Mouse (Mus musculus): ENCODE data around the gene Pabpn1l. TPM values are rescaled to one million over a fixed set of nuclear protein-coding genes. Genes with fewer than 3 reads are reported as not detected.

Gene Pabpn1l
- polyA plus RNA-seq (2011; ENCODE audit: insufficient read length, low read depth, missing spikeins): not detected in 2 replicates

DNA sequence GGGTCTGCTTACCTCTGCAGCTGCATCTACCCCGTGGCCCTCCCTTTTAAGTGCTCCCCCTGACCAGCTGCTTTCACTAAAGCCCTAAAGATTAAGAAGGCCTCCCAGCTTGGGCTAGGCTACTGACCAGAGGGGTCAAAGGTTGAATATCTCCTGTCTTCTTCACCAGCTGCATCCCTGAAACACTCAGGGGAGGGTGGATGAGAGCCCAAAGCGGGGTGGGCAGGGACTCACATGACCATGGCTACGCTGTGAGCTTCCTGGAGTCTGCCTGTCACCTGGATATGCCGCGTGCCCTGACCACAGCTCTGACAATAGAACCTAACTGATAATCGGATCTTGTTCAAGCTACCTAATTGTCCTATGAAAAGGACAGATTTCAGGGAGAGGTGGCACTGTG, at the start of gene Pabpn1l:
TSS of gene Pabpn1l (minus strand) at position 13 of the 400 bp plus-strand sequence.
- H3K4me3 ChIP-seq (ENCODE audit: insufficient read depth, low read length): no peak within 1 kb of the TSS
- TF ChIP-seq CTCF (IDR thresholded peaks at IDR 0.05; ENCODE audit: borderline replicate concordance, insufficient read depth, low read length): no peak
- TF ChIP-seq POLR2A (IDR thresholded peaks at IDR 0.05; ENCODE audit: low read depth, low read length): no peak
- H3K27ac ChIP-seq (ENCODE audit: insufficient read depth, low read length): no peak within 1 kb of the TSS
- H3K4me1 ChIP-seq (ENCODE audit: control insufficient read depth, insufficient read depth, low read length): no peaks in the 10 kb centered on the region

DNA sequence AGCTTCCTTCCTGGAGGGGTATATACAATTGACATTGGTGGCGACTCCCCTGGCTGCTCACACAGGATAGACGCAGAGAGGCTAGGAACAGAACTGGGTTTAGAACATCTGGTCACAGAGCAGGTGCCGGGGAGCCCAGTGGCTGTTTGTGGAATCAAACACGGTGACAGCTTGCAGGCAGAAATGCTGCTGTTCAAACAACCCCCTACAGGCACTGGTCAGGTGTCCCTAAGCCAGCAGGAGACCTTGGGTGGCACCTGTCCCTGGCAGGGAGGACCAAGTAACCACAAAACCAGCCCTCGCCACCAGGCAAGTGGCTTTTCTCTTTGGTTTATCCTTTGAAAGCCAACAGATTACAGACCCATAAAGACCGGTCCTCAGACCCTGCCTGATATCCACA, 49.4 kb upstream of the Pabpn1l start:
- H3K27ac ChIP-seq (ENCODE audit: insufficient read depth, low read length): no peak overlapping the region
- no peaks in the 10 kb centered on the region for H3K4me1 ChIP-seq (ENCODE audit: control insufficient read depth, insufficient read depth, low read length)
- TF ChIP-seq POLR2A (IDR thresholded peaks at IDR 0.05; ENCODE audit: low read depth, low read length) (no peak), CTCF (IDR thresholded peaks at IDR 0.05; ENCODE audit: borderline replicate concordance, insufficient read depth, low read length) (no peak)
- no peak overlapping the region for H3K4me3 ChIP-seq (ENCODE audit: insufficient read depth, low read length)

DNA sequence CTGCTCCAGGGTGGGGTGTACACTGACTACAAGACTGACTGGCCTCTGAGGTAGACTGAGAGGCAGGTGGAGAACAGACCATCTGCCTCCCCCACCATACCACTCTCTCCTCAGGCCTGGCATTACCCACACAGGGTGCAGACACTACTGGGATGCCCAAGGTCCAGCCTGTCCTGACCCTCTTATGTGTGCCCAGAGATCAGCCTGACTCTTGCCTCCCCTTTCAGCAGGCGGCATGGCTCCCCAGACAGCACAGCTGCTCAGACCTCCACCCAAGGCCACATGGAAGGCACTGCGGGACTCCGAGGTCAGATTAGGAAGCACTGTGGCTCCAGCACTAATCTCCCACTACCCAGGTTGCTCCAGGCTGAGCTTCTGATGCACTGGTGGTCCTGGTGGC, 48.2 kb upstream of the Pabpn1l start:
- Histone ChIP-seq H3K4me1 (ENCODE audit: control insufficient read depth, insufficient read depth, low read length) (no peaks in the 10 kb centered on the region), H3K27ac (ENCODE audit: insufficient read depth, low read length) (no peak overlapping the region), H3K4me3 (ENCODE audit: insufficient read depth, low read length) (no peak overlapping the region)
- TF ChIP-seq POLR2A (IDR thresholded peaks at IDR 0.05; ENCODE audit: low read depth, low read length) (no peak), CTCF (IDR thresholded peaks at IDR 0.05; ENCODE audit: borderline replicate concordance, insufficient read depth, low read length) (no peak)

DNA sequence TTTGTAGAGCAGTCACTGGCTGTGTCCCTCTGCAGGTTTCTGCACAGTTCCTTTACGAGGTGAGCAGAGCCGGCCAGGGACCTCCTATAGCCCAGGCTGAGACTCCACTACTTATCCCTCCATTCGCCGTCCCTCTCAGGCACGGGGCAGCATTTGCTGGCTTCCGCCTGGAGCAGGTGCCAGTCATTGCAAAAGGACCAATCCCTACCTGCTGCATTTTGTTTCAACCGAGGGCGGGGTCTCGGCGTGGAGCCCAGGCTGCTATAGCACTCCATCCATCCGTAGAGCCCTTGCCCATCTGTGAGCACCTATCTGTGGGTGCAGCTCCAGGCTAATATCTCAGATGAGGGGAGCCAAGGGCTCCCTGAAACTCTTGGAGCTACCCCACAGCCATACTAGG, 47.5 kb upstream of the Pabpn1l start:
- TF ChIP-seq CTCF (IDR thresholded peaks at IDR 0.05; ENCODE audit: borderline replicate concordance, insufficient read depth, low read length) (no peak), POLR2A (IDR thresholded peaks at IDR 0.05; ENCODE audit: low read depth, low read length) (no peak)
- Histone ChIP-seq H3K4me3 (ENCODE audit: insufficient read depth, low read length) (no peak overlapping the region), H3K27ac (ENCODE audit: insufficient read depth, low read length) (no peak overlapping the region), H3K4me1 (ENCODE audit: control insufficient read depth, insufficient read depth, low read length) (no peaks in the 10 kb centered on the region)

GRCm38 (mm10) chr8:122669370-122669769, 46.8 kb upstream of the Pabpn1l start:
- Histone ChIP-seq H3K27ac (ENCODE audit: insufficient read depth, low read length) (no peak overlapping the region), H3K4me1 (ENCODE audit: control insufficient read depth, insufficient read depth, low read length) (no peaks in the 10 kb centered on the region), H3K4me3 (ENCODE audit: insufficient read depth, low read length) (no peak overlapping the region)
- TF ChIP-seq POLR2A (IDR thresholded peaks at IDR 0.05; ENCODE audit: low read depth, low read length) (no peak), CTCF (IDR thresholded peaks at IDR 0.05; ENCODE audit: borderline replicate concordance, insufficient read depth, low read length) (no peak)

DNA sequence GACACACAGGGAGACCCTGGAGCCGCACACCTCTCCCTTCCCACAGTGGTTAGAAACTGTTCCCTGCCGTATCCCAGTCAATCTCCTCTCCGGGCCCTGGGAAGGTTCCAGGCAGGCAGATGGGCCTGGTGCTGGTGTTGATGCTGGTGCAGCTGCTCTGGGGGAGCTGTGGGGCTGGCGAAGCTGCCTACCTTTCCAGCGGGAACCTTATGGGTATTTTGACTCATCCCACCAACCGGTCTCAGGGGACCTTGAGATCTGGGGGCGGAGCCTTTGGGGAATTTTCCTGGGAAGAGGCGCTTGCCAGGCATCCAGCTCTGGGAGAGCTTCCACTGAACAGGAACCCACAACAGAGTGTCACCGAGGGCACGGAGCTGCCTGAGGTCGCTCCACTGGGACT, 45.3 kb upstream of the Pabpn1l start:
- H3K4me3 ChIP-seq (ENCODE audit: insufficient read depth, low read length): no peak overlapping the region
- no peaks in the 10 kb centered on the region for H3K4me1 ChIP-seq (ENCODE audit: control insufficient read depth, insufficient read depth, low read length)
- H3K27ac ChIP-seq (ENCODE audit: insufficient read depth, low read length): no peak overlapping the region
- TF ChIP-seq CTCF (IDR thresholded peaks at IDR 0.05; ENCODE audit: borderline replicate concordance, insufficient read depth, low read length) (no peak), POLR2A (IDR thresholded peaks at IDR 0.05; ENCODE audit: low read depth, low read length) (no peak)

DNA sequence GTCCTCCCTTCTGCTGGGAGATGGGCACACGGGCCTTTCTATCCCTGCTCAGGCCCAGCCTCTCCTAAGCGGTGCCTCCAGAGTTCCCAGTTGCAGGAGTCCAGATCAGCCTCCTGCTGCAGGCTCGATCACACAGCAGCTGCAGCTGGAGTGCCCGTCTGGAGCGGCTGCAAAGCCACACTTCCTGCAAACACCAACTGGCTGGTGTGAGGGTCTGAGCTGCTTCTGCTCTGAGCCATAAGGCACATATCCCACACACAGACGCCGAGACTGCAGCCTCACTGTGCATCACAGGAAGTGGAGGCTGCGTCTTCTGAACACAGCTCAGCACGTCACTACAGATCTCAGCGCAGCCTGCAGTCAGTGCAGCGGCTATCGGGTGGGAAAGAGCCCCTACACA, 44.3 kb upstream of the Pabpn1l start:
- no peak overlapping the region for H3K27ac ChIP-seq (ENCODE audit: insufficient read depth, low read length)
- no peak overlapping the region for H3K4me3 ChIP-seq (ENCODE audit: insufficient read depth, low read length)
- TF ChIP-seq POLR2A (IDR thresholded peaks at IDR 0.05; ENCODE audit: low read depth, low read length) (no peak), CTCF (IDR thresholded peaks at IDR 0.05; ENCODE audit: borderline replicate concordance, insufficient read depth, low read length) (no peak)
- 0 out of 2 replicates have a peak, but pooled peaks cover under 1% of the 10 kb centered on the region for H3K4me1 ChIP-seq (ENCODE audit: control insufficient read depth, insufficient read depth, low read length)

- TF ChIP-seq CTCF (IDR thresholded peaks at IDR 0.05; ENCODE audit: borderline replicate concordance, insufficient read depth, low read length) (no peak), POLR2A (IDR thresholded peaks at IDR 0.05; ENCODE audit: low read depth, low read length) (no peak)
- H3K4me3 ChIP-seq (ENCODE audit: insufficient read depth, low read length): no peak overlapping the region
These were observed 43.8 kb upstream of the Pabpn1l start for GRCm38 (mm10) chr8:122666338-122666764.

DNA sequence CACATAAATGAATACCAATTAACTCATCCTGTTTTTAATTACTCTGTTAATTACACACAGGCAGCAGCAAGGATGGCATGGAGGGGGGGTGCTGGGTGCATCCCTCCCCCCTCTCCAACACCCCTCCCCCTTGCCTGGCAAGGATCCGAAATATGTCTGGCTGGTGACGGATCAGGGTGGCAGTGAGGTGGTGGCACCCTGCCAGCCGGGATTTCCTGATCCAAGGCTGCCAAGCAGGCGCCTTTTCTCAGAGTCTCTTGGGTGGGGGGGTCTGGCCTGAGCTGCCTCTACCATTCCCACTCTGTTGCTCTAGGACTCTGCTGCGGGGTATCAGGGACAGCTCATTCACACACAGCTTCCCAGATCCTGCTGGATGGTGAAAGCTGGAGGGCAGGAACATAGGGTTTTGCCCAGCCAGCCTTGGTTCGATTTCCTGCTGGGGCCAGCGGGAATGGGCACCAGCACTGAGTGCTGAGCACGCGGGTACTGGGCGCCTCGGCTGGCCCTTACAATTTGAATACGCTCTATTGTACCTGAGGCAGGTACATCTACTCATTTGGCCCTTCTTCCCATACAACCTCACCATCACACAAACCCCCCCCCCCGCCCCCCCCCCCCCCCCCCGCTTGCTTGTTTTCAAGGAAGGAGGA, 43.3 kb upstream of the Pabpn1l start:
- TF ChIP-seq CTCF (IDR thresholded peaks at IDR 0.05; ENCODE audit: borderline replicate concordance, insufficient read depth, low read length): no peak
- no peak for TF ChIP-seq POLR2A (IDR thresholded peaks at IDR 0.05; ENCODE audit: low read depth, low read length)
- H3K4me3 ChIP-seq (ENCODE audit: insufficient read depth, low read length): no peak overlapping the region
- H3K4me1 ChIP-seq (ENCODE audit: control insufficient read depth, insufficient read depth, low read length): peaks cover 8% of the 10 kb centered on the region
- no peak overlapping the region for H3K27ac ChIP-seq (ENCODE audit: insufficient read depth, low read length)

More at GRCm38 (mm10) chr8:122666338-122666764, 43.8 kb upstream of the Pabpn1l start:
- Histone ChIP-seq H3K27ac (ENCODE audit: insufficient read depth, low read length) (no peak overlapping the region), H3K4me1 (ENCODE audit: control insufficient read depth, insufficient read depth, low read length) (peaks cover 5% of the 10 kb centered on the region)

DNA sequence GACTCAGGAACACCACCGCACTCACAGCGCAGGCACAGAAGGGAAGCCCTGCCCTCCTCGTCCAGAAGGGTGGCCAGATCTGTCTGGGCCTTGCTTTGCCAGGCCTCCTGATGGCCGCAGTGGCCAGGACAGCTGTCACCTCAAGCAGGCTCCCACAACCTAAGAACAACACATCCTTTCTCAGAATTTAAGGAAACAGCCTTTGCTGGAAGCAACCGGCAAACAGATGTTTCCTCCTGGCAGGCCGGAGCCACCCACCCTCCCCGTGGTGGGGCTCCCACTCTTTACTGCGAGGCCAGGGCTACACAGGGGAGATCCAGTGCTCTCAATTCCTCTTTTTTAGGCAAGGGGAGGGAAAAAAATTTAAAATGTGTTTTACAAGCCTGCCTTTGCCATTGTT, 42.7 kb upstream of the Pabpn1l start:
- H3K4me1 ChIP-seq (ENCODE audit: control insufficient read depth, insufficient read depth, low read length): peaks cover 11% of the 10 kb centered on the region

More for the DNA sequence above, 42.7 kb upstream of the Pabpn1l start:
- Histone ChIP-seq H3K27ac (ENCODE audit: insufficient read depth, low read length) (no peak overlapping the region), H3K4me3 (ENCODE audit: insufficient read depth, low read length) (no peak overlapping the region)
- TF ChIP-seq CTCF (IDR thresholded peaks at IDR 0.05; ENCODE audit: borderline replicate concordance, insufficient read depth, low read length): no peak
- no peak for TF ChIP-seq POLR2A (IDR thresholded peaks at IDR 0.05; ENCODE audit: low read depth, low read length)
